In the genomic region with DNA sequence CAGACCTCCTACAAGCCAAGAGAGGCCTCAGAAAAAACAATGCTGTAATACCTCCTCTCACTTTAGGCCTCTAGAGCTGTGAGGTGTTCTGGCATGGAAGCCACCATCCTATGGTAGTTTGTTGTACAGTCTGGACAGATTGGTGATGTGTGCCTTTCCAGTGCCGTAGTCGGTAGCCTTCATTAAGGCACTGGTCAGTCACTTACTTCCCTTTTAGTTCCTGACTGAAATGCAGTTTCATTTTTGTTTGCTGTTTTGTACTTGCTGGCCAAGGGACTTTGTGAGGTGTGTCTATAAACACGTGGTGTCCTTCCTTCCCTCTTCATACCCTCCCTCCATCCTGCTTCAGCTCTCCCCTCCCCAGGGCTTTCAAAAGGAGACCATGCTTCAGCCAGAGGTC, we compare ENCODE assay signal across 12 mouse cellular contexts.
"Had no signal": no experiment of that assay in that cellular context is flagged by ENCODE, and none has a peak within 500 bp of the region (broad histone marks: within the 10 kb centered on the region; RNA-seq: fewer than 3 reads in every experiment).

No protein-coding gene starts in this region.

- H3K4me2 ChIP-seq: limb, embryonic 13.5 days; neural tube, embryonic 12.5 days had no signal

- H3K36me3 ChIP-seq: limb, embryonic 13.5 days; midbrain, embryonic 10.5 days; neural tube, embryonic 12.5 days had no signal

- H3K9ac ChIP-seq: limb, embryonic 13.5 days; liver, embryonic 14.5 days; neural tube, embryonic 12.5 days had no signal

- H3K27ac ChIP-seq: limb, embryonic 13.5 days; liver, embryonic 14.5 days; midbrain, embryonic 10.5 days; neural tube, embryonic 12.5 days had no signal

- H3K9me3 ChIP-seq: limb, embryonic 13.5 days; midbrain, embryonic 10.5 days; neural tube, embryonic 12.5 days had no signal

- H3K4me3 ChIP-seq: limb, embryonic 13.5 days; midbrain, embryonic 10.5 days; neural tube, embryonic 12.5 days had no signal

- DNase-seq: kidney, adult 11 months; kidney, postnatal 14 days; left cerebral cortex, postnatal 4 days; lung, adult 2 months; lung, postnatal 10 days; midbrain, embryonic 14.5 days; thymus, adult 2 months; thymus, postnatal 25 days had no signal

- H3K4me1 ChIP-seq: midbrain, embryonic 10.5 days; neural tube, embryonic 12.5 days had no signal

- H3K27me3 ChIP-seq: limb, embryonic 13.5 days; neural tube, embryonic 12.5 days had no signal
